Mouse (Mus musculus) 3T3-L1 (cell line): ENCODE measurements around the gene Dync1li1.

ENCODE experiments used
- DNase-seq: peaks from one replicate; pipeline ENCODE4 v3.0.0-alpha.2; 2015; ENCODE audit warnings: low read depth, low spot score

Gene Dync1li1

GRCm38 (mm10) chr9:114688252-114688952 lies at the start of gene Dync1li1:
Gene Dync1li1 (plus strand): TSS chr9:114688790.
- peak; percentile 94 for DNase-seq

GRCm38 (mm10) chr9:114639186-114639748 lies 49.3 kb upstream of the Dync1li1 start:
- DNase-seq: peak; percentile 40

GRCm38 (mm10) chr9:114639839-114640646 lies 48.5 kb upstream of the Dync1li1 start, which contains the start of gene Cnot10:
Gene Cnot10 (minus strand): TSS chr9:114640184.
- DNase-seq: peak; percentile 96

- DNase-seq: no peak
Observed at GRCm38 (mm10) chr9:114646556-114647505, 41.8 kb upstream of the Dync1li1 start.

- no peak for DNase-seq
Observed at GRCm38 (mm10) chr9:114647506-114648432, 40.8 kb upstream of the Dync1li1 start.

GRCm38 (mm10) chr9:114648472-114648871 lies 40.1 kb upstream of the Dync1li1 start:
- peak; percentile 69 for DNase-seq

- DNase-seq: no peak
Observed at GRCm38 (mm10) chr9:114649371-114649770, 39.2 kb upstream of the Dync1li1 start.

- no peak for DNase-seq
Observed at GRCm38 (mm10) chr9:114650938-114651634, 37.5 kb upstream of the Dync1li1 start.

- DNase-seq: no peak
Observed at GRCm38 (mm10) chr9:114655356-114655755, 33.2 kb upstream of the Dync1li1 start.

- DNase-seq: no peak
Observed at GRCm38 (mm10) chr9:114656701-114657100, 31.9 kb upstream of the Dync1li1 start.

- DNase-seq: no peak
Observed at GRCm38 (mm10) chr9:114660506-114660905, 28.1 kb upstream of the Dync1li1 start.

- DNase-seq: no peak
Observed at GRCm38 (mm10) chr9:114660983-114661382, 27.6 kb upstream of the Dync1li1 start.

GRCm38 (mm10) chr9:114661991-114662390 lies 26.6 kb upstream of the Dync1li1 start:
- DNase-seq: no peak

GRCm38 (mm10) chr9:114663782-114664181 lies 24.8 kb upstream of the Dync1li1 start:
- no peak for DNase-seq

GRCm38 (mm10) chr9:114666858-114667257 lies 21.7 kb upstream of the Dync1li1 start:
- no peak for DNase-seq

- DNase-seq: no peak
Observed at GRCm38 (mm10) chr9:114668047-114668446, 20.5 kb upstream of the Dync1li1 start.

GRCm38 (mm10) chr9:114669011-114669410 lies 19.6 kb upstream of the Dync1li1 start:
- DNase-seq: no peak

GRCm38 (mm10) chr9:114671946-114672345 lies 16.6 kb upstream of the Dync1li1 start:
- DNase-seq: no peak

- no peak for DNase-seq
Observed at GRCm38 (mm10) chr9:114672703-114673561, 15.7 kb upstream of the Dync1li1 start.
